Mouse (Mus musculus): ENCODE data around the gene Gm10197. TPM values are rescaled to one million over a fixed set of nuclear protein-coding genes. Genes with fewer than 3 reads are reported as not detected.

The Gm10197 gene
- not detected in 2 replicates for polyA plus RNA-seq (2012; rRNA removed)

DNA sequence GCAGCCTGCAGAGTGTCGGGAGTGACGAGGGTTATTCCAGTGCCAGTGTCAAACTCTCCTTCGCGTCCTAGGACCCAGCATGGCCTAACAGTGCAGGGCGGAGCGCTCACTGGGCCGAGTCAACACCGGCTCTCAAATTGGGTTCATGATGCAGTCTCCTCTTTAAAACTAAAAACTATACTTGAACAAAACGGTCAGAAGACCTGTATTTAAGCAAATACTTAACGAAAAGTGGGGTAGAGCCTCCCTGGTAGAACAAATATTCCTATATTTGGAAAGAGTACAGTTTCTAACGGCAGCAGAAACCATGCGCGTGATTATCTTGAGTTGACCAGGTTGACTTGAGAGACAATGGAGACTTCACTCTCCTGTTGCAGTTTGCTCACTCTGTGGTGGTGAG, at the start of gene Gm10197:
Gm10197 (minus strand) TSS at position 101 of the 400 bp plus-strand sequence.

DNA sequence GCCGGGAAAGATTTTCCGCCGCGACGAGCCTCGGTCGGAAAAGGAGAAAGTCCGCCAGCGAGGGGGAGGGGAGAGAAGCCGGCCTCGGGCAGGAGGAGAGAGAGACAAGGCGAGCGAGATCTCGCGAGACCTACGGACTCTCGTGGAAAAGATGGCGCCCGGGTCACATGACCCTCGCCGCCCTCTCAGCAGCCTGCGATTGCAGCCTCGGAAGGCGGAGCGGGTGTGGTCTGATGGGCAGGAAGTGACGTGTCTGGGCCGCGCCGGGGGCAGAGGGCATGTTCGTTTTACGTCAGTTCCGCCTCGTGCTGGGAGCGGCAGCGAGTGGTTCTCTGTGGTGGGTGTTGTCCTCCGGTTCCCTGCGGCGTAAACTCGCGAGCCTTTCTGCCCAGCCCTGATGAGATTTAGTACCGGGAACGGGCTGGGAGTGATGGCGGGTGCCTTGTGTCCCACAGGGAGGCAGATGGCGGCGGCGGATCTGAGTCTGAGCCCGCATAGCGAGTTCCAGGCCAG, 19.0 kb upstream of the Gm10197 start, which contains the start of gene Smndc1:
Smndc1 (minus strand) TSS at position 84 of the 513 bp plus-strand sequence.

Other genes starting within 250 kb of the Gm10197 start
- 28.1 and 36.5 TPM in 2 replicates for gene Add3, start 231.3 kb downstream of the Gm10197 start, polyA plus RNA-seq (2012; rRNA removed)
- 33.6 and 34.7 TPM in 2 replicates for gene Mxi1, start 61.2 kb downstream of the Gm10197 start, polyA plus RNA-seq (2012; rRNA removed)
- gene Smndc1, start 18.8 kb upstream of the Gm10197 start, polyA plus RNA-seq (2012; rRNA removed) = 36.4 and 37.5 TPM in 2 replicates
- 2.1 and 2.6 TPM in 2 replicates for gene Dusp5, start 157.3 kb upstream of the Gm10197 start, polyA plus RNA-seq (2012; rRNA removed)
- gene Nutf2-ps1, start 217.3 kb upstream of the Gm10197 start, polyA plus RNA-seq (2012; rRNA removed) = 71.0 and 75.4 TPM in 2 replicates
- 74.7 and 108 TPM in 2 replicates for gene Smc3, start 228.6 kb upstream of the Gm10197 start, polyA plus RNA-seq (2012; rRNA removed)

Measured in central nervous system, embryonic 11.5 days (tissue).